Mouse (Mus musculus): ENCODE results near the gene Otud3.

GRCm38 (mm10) chr4:138913797-138914196 is at the start of gene Otud3:
- peak; percentile 38 to 76 (median 54) for TF ChIP-seq CTCF (IDR thresholded peaks at IDR 0.05 in 2 of 3, conservative IDR thresholded peaks at IDR 0.05 in 1 of 3; ENCODE audit: control insufficient read depth in 1 of 3, insufficient read depth in 1 of 3, low read depth in 2 of 3, low read length in 3 of 3, poor library complexity in 1 of 3, severe bottlenecking in 1 of 3)
- TF ChIP-seq POLR2AphosphoS5 (IDR thresholded peaks at IDR 0.05; ENCODE audit: borderline replicate concordance, low read depth, low read length), result no peak
- TF ChIP-seq E2F4 (IDR thresholded peaks at IDR 0.05; ENCODE audit: borderline replicate concordance, low read depth, low read length), result no peak
- TF ChIP-seq ZKSCAN1 (IDR thresholded peaks at IDR 0.05; ENCODE audit: low read depth, low read length), result no peak
- TF ChIP-seq EP300 (IDR thresholded peaks at IDR 0.05; ENCODE audit: low read depth in 1 of 2, low read length in 2 of 2), result no peak
